Mouse (Mus musculus) brain, adult 2 months (tissue): ENCODE measurements around the gene Spin2c.

Source experiments
- DNase-seq: peaks from one replicate; pipeline ENCODE4 v3.0.0; 2011; ENCODE audit warnings: low read depth, low spot score

Spin2c gene

GRCm38 (mm10) chrX:153831951-153832561, at the start of gene Spin2c:
TSS of gene Spin2c (plus strand) at chrX:153832225.
- DNase-seq = peak; percentile 80

- DNase-seq = peak; percentile 23
These were observed 581 bp downstream of the Spin2c start for GRCm38 (mm10) chrX:153832606-153833005.
